Mouse (Mus musculus) left cerebral cortex, postnatal 36 days (tissue): ENCODE data around the gene Glyatl3. TPM values are rescaled to one million over a fixed set of nuclear protein-coding genes. Genes with fewer than 3 reads are reported as not detected.

Experiments
- DNase-seq, 2 experiments: peaks; one replicate each; pipeline ENCODE4 v3.0.0; 2021 to 2022; ENCODE audit warnings: low spot score in 2 of 2, mixed read lengths in 1 of 2
- intact Hi-C: fragments of 180-260 bp; cut with DNase I; formaldehyde crosslinking; loops from one replicate; pipeline ENCODE4 v1.15.1; 2025
- total RNA-seq, 2 experiments: library from RNA; stranded (reverse); gene quantifications; 2 replicates each; pipeline ENCODE4 v1.2.3; 2021

Gene Glyatl3
- total RNA-seq, 2 experiments from 2014 or later = not detected

- intact Hi-C loops = no loop called here
Measured at GRCm38 (mm10) chr17:40872626-40873025, 41.5 kb downstream of the Glyatl3 start.

GRCm38 (mm10) chr17:40868952-40869747 lies 45.0 kb downstream of the Glyatl3 start:
- no peak for DNase-seq
- intact Hi-C loops = no loop called here

More at GRCm38 (mm10) chr17:40872626-40873025, 41.5 kb downstream of the Glyatl3 start:
- DNase-seq = no peak

GRCm38 (mm10) chr17:40855065-40855464 lies 59.1 kb downstream of the Glyatl3 start:
- DNase-seq = no peak
- intact Hi-C loops = no loop called here

Other genes with a start within 250 kb of the Glyatl3 start
- not detected for gene Esp1, start 187.2 kb downstream of the Glyatl3 start, total RNA-seq
- gene Crisp2, start 107.3 kb downstream of the Glyatl3 start, total RNA-seq = not detected
- not detected for gene Rhag, start 103.2 kb downstream of the Glyatl3 start, total RNA-seq
- gene 9130008F23Rik, start 33.8 kb downstream of the Glyatl3 start, total RNA-seq = not detected
- gene Mut, start 20.3 kb upstream of the Glyatl3 start, total RNA-seq = 10 to 100 TPM; 34.0 to 44.5 TPM
- 1 to 10 TPM; 3.7 to 4.9 TPM for gene Cenpq, start 20.7 kb upstream of the Glyatl3 start, total RNA-seq